Mouse (Mus musculus): Measurements from ENCODE around the gene Sf3a1. TPM values are rescaled to one million over a fixed set of nuclear protein-coding genes. Genes with fewer than 3 reads are reported as not detected.
A peak's percentile ranks its signal among the peaks of the same experiment; 100 is the strongest.

Sf3a1 gene
- polyA plus RNA-seq, 1 experiment from 2014 or later = 45.2 TPM

DNA sequence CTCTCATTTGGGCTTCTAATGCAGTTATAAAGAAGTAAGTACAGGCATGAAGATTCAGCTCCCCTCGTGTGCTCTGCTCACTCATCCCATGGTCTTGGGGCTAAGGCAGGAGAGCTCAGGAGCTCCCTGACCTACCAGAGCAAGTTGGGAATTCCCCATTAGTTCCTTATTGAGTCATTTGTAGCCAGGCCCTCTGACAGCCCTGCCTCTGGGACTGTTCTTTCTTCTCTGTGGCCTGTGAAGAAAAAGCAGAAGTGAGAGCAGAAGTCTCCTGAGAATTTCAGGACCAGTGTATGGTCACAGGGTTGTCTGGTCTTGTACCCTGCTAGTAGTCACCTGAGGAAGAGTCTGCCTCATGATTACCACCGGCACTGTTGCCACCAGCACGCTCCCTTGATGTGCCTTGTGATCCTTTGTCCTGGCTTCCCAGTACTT lies 35.5 kb downstream of the Sf3a1 start:
- H3K27me3 ChIP-seq = no peaks in the 10 kb centered on the region
- ATAC-seq = peak; percentile 22
- in situ Hi-C loops (cut with MboI; ENCODE audit: low pct_unique_long_range_greater_than_20kb) = no loop called here
- DNase-seq (ENCODE audit: low read depth, low spot score) = no peak
- TF ChIP-seq CTCF (IDR thresholded peaks at IDR 0.05) = no peak
- CTCF ChIA-PET = interaction anchor here (1.5 to 1.6 kb wide), 5 partner anchors 9 to 35 kb away, joined by 3 to 6 read pairs (median 4); partner anchors contain the start of gene Tbc1d10a
- POLR2A ChIA-PET = interaction anchor here (1.9 kb wide), 1 partner anchor 8 kb away, joined by 6 read pairs; the partner anchor contains the start of gene Tbc1d10a

DNA sequence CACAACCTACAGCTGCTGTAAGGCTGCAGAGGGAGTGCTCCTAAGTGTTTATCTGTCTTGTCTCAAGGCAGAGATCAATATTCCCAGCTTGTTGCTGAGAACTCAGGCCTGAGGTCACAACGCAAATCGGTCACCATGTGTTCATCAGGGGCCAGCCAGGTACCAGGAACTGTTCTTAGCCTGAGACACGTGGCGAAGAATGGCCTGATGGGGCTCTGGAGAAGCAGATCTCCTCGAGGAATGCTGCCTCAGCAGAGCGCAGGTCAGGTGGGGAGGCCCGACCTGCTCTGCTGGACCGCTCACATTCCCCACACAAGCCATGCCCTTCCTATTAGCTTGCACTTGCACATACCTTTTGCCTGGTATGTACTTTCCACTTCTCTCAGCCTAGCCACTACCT lies 36.5 kb downstream of the Sf3a1 start:
- no peak for TF ChIP-seq CTCF (IDR thresholded peaks at IDR 0.05)
- CTCF ChIA-PET = interaction anchor here (1.1 to 1.6 kb wide), 6 partner anchors 10 to 36 kb away, joined by 3 to 6 read pairs (median 4); partner anchors contain the start of gene Tbc1d10a
- H3K27me3 ChIP-seq = no peaks in the 10 kb centered on the region
- POLR2A ChIA-PET = interaction anchor here (0.9 to 1.9 kb wide), 2 partner anchors 9 kb away, joined by 3 to 6 read pairs; partner anchors contain the start of gene Tbc1d10a
- in situ Hi-C loops (cut with MboI; ENCODE audit: low pct_unique_long_range_greater_than_20kb) = no loop called here
- DNase-seq (ENCODE audit: low read depth, low spot score) (no peak), ATAC-seq (no peak)

DNA sequence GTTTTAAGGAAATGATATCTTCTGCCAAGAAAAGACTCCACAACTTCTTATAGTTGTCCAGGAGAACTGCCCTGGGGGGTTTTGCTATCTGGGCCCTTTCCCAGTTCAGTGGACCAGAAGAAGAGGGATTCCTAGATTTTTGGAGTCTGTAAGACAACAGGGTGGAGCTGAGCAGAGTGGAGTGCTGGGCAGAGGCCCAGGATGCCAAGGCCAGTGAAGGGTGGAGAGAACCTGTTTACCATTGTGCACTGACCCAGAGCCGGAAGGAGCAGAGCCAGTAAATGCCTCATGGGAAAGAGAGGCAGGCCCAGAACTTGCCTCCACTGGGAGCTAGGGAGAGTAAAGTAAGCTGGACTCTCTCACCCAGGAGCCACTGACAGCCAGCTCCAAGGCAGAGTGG lies 37.5 kb downstream of the Sf3a1 start:
- in situ Hi-C loops (cut with MboI; ENCODE audit: low pct_unique_long_range_greater_than_20kb) = no loop called here
- ATAC-seq = peak; percentile 80
- peak; percentile 93 for DNase-seq (ENCODE audit: low read depth, low spot score)
- ChIA-PET CTCF (interaction anchor here (1.5 kb wide), 1 partner anchor 61 kb away, joined by 4 read pairs; no protein-coding TSS in a partner anchor), POLR2A (interaction anchor here (0.6 kb wide), 1 partner anchor 99 kb away, joined by 3 read pairs; no protein-coding TSS in a partner anchor)
- H3K27me3 ChIP-seq = no peaks in the 10 kb centered on the region
- no peak for TF ChIP-seq CTCF (IDR thresholded peaks at IDR 0.05)

DNA sequence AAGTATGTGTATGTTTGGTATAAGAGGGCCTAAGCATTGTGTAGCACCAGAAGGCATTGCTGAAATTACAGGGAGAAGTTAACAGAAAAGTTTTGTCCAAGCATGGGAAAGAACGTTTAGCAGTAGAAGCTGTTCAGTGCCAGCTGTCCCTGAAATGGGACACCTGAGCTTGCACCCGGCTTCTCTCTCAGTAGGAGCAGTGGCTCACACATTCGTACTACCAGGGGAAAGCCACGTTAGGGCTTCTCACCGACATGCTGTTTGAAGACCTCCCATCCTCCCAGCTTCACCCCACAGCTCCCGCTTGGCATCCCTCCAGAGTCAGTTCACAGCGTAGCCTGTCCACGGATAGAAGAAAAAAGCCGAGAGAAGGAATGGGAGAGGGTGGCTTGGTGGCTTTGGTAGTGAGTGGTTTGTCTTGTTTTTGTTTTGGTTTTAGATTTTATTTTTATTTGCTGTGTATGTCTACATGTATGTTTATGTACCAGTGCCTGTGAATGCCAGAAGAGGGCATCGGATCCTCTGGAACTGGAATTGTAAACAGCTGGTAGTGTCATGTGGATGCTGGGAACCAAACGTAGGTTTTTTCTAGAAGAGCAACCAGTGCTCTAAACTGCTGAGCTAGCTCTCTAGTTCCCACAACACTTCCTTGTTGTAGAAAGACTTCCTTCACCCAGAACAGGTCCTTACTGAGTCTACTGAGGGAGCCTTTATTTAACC lies 42.0 kb downstream of the Sf3a1 start:
- ChIA-PET POLR2A (interaction anchor here (1.7 kb wide), 1 partner anchor 13 kb away, joined by 6 read pairs; no protein-coding TSS in a partner anchor), CTCF (interaction anchor here (1.7 kb wide), 1 partner anchor 18 kb away, joined by 4 read pairs; no protein-coding TSS in a partner anchor)
- H3K27me3 ChIP-seq = no peaks in the 10 kb centered on the region
- DNase-seq (ENCODE audit: low read depth, low spot score) = no peak
- in situ Hi-C loops (cut with MboI; ENCODE audit: low pct_unique_long_range_greater_than_20kb) = no loop called here
- no peak for TF ChIP-seq CTCF (IDR thresholded peaks at IDR 0.05)
- ATAC-seq = no peak

DNA sequence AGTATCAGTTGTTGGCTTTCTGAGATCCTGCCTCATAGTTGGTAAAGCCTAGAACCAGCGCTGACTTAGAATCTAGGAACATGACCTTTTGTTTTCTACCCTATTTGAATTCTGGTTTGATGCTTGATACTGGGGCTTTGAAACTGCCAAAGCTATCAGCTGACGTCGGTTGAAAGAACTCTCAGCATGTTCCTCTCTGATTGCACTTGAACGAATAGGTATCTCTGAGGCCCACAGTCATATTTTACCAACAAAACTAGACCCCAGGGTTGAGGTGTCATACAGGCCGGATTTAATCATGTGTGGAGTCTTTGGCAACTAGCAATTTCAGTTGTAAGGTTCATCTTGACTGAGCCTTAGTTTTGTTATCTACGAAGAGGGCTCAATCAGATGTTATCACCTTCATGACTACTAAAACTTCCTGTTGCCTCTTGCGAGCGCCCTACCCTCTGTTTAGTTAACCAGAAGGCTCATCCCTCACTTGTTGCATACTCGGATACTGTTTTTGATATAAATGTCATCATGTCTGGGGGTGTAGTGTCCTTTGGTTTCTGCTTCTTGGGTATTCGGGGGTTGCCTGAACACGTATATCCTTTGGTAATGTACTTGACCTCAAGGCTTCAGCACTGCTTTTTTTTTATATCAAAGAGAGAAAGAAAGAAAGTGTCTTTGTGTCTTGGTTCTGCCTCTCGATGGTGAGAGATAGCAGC lies 43.0 kb downstream of the Sf3a1 start:
- ChIA-PET CTCF (interaction anchor here (1.0 to 1.7 kb wide), 2 partner anchors 16 to 19 kb away, joined by 3 to 4 read pairs; partner anchors contain the start of gene Tbc1d10a), POLR2A (interaction anchor here (0.7 kb wide), 1 partner anchor 16 kb away, joined by 4 read pairs; no protein-coding TSS in a partner anchor)
- H3K27me3 ChIP-seq = no peaks in the 10 kb centered on the region
- in situ Hi-C loops (cut with MboI; ENCODE audit: low pct_unique_long_range_greater_than_20kb) = no loop called here
- no peak for TF ChIP-seq CTCF (IDR thresholded peaks at IDR 0.05)
- DNase-seq (ENCODE audit: low read depth, low spot score) (no peak), ATAC-seq (no peak)

DNA sequence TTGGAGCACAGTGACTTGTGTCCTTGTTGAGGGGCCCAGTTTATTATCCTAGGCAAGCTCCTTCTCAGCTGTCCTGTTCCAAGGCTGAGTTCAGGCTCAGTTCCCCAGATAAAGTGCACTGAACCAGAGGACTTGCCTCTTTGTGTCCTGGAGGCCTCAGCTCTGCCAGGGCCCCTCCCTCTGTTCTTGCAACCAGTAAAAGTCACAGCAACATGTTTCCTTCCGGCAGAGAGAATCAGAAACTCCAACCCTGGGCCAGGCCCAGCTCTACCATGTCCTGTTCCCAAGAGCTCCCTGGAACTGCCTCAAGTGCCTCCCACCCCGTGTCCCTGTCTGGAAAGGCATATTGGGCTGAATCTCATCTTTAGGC lies 43.5 kb downstream of the Sf3a1 start:
- no peak for DNase-seq (ENCODE audit: low read depth, low spot score)
- in situ Hi-C loops (cut with MboI; ENCODE audit: low pct_unique_long_range_greater_than_20kb) = no loop called here
- no peaks in the 10 kb centered on the region for H3K27me3 ChIP-seq
- CTCF ChIA-PET = interaction anchor here (1.0 kb wide), 1 partner anchor 17 kb away, joined by 3 read pairs; the partner anchor contains the start of gene Tbc1d10a
- TF ChIP-seq CTCF (IDR thresholded peaks at IDR 0.05) = no peak
- POLR2A ChIA-PET = interaction anchor here (0.7 kb wide), 1 partner anchor 16 kb away, joined by 4 read pairs; no protein-coding TSS in a partner anchor
- ATAC-seq = no peak

DNA sequence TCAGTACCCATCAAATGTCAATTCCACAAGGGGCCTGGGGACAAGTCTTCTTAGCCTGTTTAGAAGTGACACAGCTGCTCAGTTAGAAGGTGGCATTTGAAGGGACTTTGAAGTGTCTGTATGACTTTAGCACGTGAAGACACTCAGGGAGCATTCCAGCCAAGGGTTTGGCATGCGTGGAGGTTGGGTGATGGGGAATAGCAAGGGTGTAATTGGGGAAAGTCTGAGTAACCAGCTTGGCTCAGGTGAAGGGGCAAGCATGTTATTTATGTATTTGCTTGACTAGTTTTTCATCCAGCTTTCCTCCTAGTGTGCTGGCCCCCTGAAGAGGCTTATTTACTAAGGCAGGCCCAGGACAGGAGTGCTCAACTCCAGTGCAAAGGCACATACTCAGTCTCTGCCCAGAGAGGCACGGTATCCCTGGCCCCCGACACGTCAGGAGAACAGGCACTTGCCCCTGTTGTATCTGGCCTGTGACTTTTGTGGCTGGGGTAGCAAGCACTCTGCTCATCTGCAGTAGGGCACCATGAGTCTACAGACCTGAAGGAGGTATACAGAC lies 45.0 kb downstream of the Sf3a1 start:
- ChIA-PET CTCF (interaction anchor here (1.1 to 1.8 kb wide), 4 partner anchors 14 to 21 kb away, joined by 3 to 6 read pairs (median 4); partner anchors contain the start of gene Tbc1d10a), POLR2A (interaction anchor here (0.9 to 1.4 kb wide), 3 partner anchors 12 to 18 kb away, joined by 4 read pairs; partner anchors contain the start of gene Tbc1d10a)
- no peak for TF ChIP-seq CTCF (IDR thresholded peaks at IDR 0.05)
- in situ Hi-C loops (cut with MboI; ENCODE audit: low pct_unique_long_range_greater_than_20kb) = no loop called here
- H3K27me3 ChIP-seq = no peaks in the 10 kb centered on the region
- peak; percentile 46 for ATAC-seq
- DNase-seq (ENCODE audit: low read depth, low spot score) = no peak

DNA sequence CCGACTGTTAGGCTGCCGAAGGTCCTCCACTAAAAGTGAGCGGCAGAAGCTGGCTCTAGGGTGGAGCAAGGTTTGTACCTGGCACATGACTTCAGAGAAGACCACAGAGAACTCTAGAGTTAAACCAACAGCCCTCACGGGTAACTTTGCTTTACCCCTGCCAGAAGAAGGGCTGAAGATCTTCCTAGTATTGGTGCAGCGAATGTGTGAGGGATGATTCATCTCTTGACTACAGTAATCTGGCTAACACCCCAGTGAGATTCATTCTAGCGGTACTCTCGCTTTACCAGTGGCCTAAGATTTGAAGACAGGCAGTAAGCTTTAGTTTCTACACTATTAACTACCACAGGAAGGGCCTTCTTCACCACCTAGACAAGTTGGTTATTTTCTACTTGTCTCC lies 45.8 kb downstream of the Sf3a1 start:
- ChIA-PET CTCF (interaction anchor here (0.9 to 1.8 kb wide), 3 partner anchors 14 to 22 kb away, joined by 3 to 6 read pairs (median 3); partner anchors contain the start of gene Tbc1d10a), POLR2A (interaction anchor here (0.7 to 1.4 kb wide), 4 partner anchors 10 to 234 kb away, joined by 3 to 4 read pairs (median 4); partner anchors contain the start of gene Tbc1d10a)
- no peak for ATAC-seq
- no peak for TF ChIP-seq CTCF (IDR thresholded peaks at IDR 0.05)
- H3K27me3 ChIP-seq = no peaks in the 10 kb centered on the region
- in situ Hi-C loops (cut with MboI; ENCODE audit: low pct_unique_long_range_greater_than_20kb) = no loop called here
- no peak for DNase-seq (ENCODE audit: low read depth, low spot score)

DNA sequence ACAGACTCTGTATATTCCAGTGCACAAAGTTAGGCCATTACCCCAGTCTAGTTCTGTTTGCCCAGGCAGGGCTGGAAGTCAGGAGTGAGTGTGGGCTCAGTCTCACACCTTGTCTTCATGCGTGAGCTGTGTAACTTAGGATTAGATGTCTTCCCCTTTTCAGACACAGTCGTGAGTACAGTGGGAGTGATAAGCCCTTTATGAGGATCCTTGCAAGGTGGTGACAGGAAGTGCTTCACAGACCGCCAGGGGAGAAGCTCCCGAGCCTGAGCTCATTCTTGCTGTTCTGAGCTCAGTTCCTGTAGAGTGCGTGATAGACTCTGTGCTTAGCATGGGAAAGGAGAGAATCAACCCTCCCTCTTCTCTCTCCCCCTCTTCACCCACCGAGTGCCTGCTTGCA lies 46.4 kb downstream of the Sf3a1 start:
- in situ Hi-C loops (cut with MboI; ENCODE audit: low pct_unique_long_range_greater_than_20kb) = no loop called here
- H3K27me3 ChIP-seq = no peaks in the 10 kb centered on the region
- no peak for TF ChIP-seq CTCF (IDR thresholded peaks at IDR 0.05)
- ChIA-PET POLR2A (interaction anchor here (0.7 to 1.2 kb wide), 2 partner anchors 20 to 233 kb away, joined by 4 read pairs; partner anchors contain the start of gene Tbc1d10a), CTCF (interaction anchor here (0.9 to 1.8 kb wide), 3 partner anchors 13 to 22 kb away, joined by 3 to 6 read pairs (median 3); partner anchors contain the start of gene Tbc1d10a)
- ATAC-seq (no peak), DNase-seq (ENCODE audit: low read depth, low spot score) (no peak)

DNA sequence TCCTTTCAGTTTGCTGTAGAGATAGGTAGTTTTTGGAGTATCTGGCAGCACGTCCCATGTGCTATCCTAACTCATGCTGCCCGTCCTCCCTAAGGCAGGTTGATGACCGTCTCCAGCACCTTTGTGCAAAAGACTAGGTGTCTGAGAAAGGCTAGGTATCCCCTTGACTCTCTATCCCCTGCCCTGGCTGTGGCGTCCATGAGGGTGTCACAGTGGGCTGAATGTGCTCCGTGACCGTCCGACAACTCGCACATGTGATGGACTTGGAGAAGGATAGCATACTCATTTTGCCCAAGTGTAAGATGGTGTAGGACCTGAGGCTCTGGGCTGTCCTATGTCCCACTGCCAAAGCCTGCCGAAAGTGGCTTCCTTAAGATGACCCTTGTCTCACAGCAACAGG lies 47.5 kb downstream of the Sf3a1 start:
- POLR2A ChIA-PET = no interaction called here

More for the DNA sequence above, 47.5 kb downstream of the Sf3a1 start:
- H3K27me3 ChIP-seq = no peaks in the 10 kb centered on the region
- TF ChIP-seq CTCF (IDR thresholded peaks at IDR 0.05) = no peak
- ATAC-seq (no peak), DNase-seq (ENCODE audit: low read depth, low spot score) (no peak)
- in situ Hi-C loops (cut with MboI; ENCODE audit: low pct_unique_long_range_greater_than_20kb) = no loop called here
- CTCF ChIA-PET = interaction anchor here (1.4 to 2.5 kb wide), 2 partner anchors 24 to 73 kb away, joined by 5 to 11 read pairs; no protein-coding TSS in a partner anchor
